Comparison of ENCODE assay signal across 35 mouse cellular contexts in the genomic region with DNA sequence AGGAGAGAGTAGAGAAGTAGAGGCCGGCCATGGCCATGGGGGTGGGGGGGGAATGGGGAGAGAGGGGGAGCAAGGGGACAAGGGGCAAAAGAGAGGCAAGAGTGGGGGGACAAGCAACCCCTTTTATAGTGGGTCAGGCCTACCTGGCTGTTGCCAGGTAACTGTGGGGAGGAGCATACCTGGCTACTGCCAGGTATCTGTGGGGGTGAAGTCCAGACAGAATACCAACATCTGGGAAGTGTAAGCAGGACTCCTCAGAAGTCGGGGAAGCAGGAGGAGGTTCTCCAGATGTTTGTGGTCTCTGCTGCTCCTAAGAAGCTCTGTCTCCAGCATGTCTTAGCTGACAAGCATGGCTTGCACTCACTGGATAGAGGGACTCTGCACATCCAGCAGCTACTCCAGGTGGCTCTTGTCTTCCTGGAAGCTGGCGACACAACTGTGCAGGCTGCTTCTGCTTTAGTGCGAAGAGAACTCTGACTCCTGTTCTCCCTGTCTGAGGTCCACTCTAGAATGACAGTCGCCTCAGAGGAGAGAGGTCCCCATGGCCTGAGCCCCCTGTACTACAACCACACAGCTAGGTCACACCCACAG. TPM values are rescaled to one million over a fixed set of nuclear protein-coding genes. Genes with fewer than 3 reads are reported as not detected.
DNase-seq lines count a peak whose midpoint lies in the region; ATAC-seq and TF ChIP-seq lines count a peak whose summit lies in the region.
"Had no signal": no experiment of that assay in that cellular context is flagged by ENCODE, and none has a peak within 500 bp of the region (broad histone marks: within the 10 kb centered on the region; RNA-seq: fewer than 3 reads in every experiment).

No protein-coding gene starts in this region.

- WGBS in intestine, embryonic 14.5 days = 48% methylated on average over 5 of the region's 5 CpGs
- 44% methylated on average over 5 of the region's 5 CpGs for WGBS in intestine, postnatal 0 days
- WGBS in lung, embryonic 15.5 days = 47% methylated on average over 5 of the region's 5 CpGs
- WGBS in intestine, embryonic 16.5 days = 47% methylated on average over 5 of the region's 5 CpGs

- H3K4me1 ChIP-seq in intestine, embryonic 14.5 days (replicated peaks; ENCODE audit: control insufficient read depth, insufficient read depth, low read length) = peaks cover 8% of the 10 kb centered on the region
- no peaks in the 10 kb centered on the region for H3K4me1 ChIP-seq in intestine, postnatal 0 days (replicated peaks; ENCODE audit: control insufficient read depth, insufficient read depth, low read length)
- peaks cover 17% of the 10 kb centered on the region; the same call in 1 of the 2 replicates for H3K4me1 ChIP-seq in lung, embryonic 15.5 days
- peaks cover 25% of the 10 kb centered on the region for H3K4me1 ChIP-seq in intestine, embryonic 16.5 days (ENCODE audit: control insufficient read depth, insufficient read depth, low read length)
- H3K4me1 ChIP-seq: forebrain, embryonic 13.5 days; liver, embryonic 12.5 days; megakaryocyte, embryonic 14.5 days; midbrain, embryonic 12.5 days; neural tube, embryonic 15.5 days had no signal

- H3K4me3 ChIP-seq in intestine, embryonic 14.5 days (ENCODE audit: low read depth, low read length) = no peak overlapping the region
- H3K4me3 ChIP-seq in intestine, postnatal 0 days (ENCODE audit: low read depth, low read length) = no peak overlapping the region
- no peak overlapping the region for H3K4me3 ChIP-seq in lung, embryonic 15.5 days
- H3K4me3 ChIP-seq in intestine, embryonic 16.5 days (ENCODE audit: low read length) = no peak overlapping the region
- H3K4me3 ChIP-seq: erythroblast, embryonic 14.5 days; forebrain, embryonic 13.5 days; heart, embryonic 12.5 days; hindbrain, embryonic 10.5 days; liver, embryonic 12.5 days; megakaryocyte, embryonic 14.5 days; midbrain, embryonic 12.5 days; neural tube, embryonic 15.5 days had no signal

- no peak overlapping the region for H3K9ac ChIP-seq in intestine, embryonic 14.5 days (ENCODE audit: low read length)
- no peak overlapping the region for H3K9ac ChIP-seq in intestine, postnatal 0 days (ENCODE audit: low read depth, low read length)
- H3K9ac ChIP-seq in lung, embryonic 15.5 days = no peak overlapping the region
- H3K9ac ChIP-seq in intestine, embryonic 16.5 days (ENCODE audit: low read depth, low read length) = 0 out of 2 replicates have a peak overlapping the region, but pooled peaks have one; percentile 6
- H3K9ac ChIP-seq: forebrain, embryonic 13.5 days; heart, embryonic 12.5 days; liver, embryonic 12.5 days; liver, postnatal 0 days; midbrain, embryonic 12.5 days; neural tube, embryonic 15.5 days had no signal

- DNase-seq in intestine, embryonic 14.5 days (ENCODE audit: low spot score) = peak; percentile 51
- DNase-seq in lung, postnatal 25 days (ENCODE audit: low spot score) = no peak
- DNase-seq in neural tube, embryonic 10.5 days (ENCODE audit: extremely low spot score, low spot score) = no peak
- DNase-seq: adrenal gland, adult 8-10 months; cerebellum, adult 2 months; cerebellum, postnatal 14 days; gastrocnemius, postnatal 10 days; heart, postnatal 10 days; kidney, adult 2 months; layer of hippocampus, postnatal 36 days; left cerebral cortex, postnatal 4 days; liver, postnatal 0 days; lung, postnatal 4 days; right cerebral cortex, postnatal 25 days; thymus, postnatal 4 days had no signal

- H3K27ac ChIP-seq in intestine, embryonic 14.5 days (ENCODE audit: low read depth) = no peak overlapping the region
- H3K27ac ChIP-seq in intestine, postnatal 0 days (ENCODE audit: low read depth, low read length) = no peak overlapping the region
- peak overlapping the region; percentile 37 for H3K27ac ChIP-seq in lung, embryonic 15.5 days
- peak overlapping the region; percentile 54; the same call in 1 of the 2 replicates for H3K27ac ChIP-seq in intestine, embryonic 16.5 days (ENCODE audit: low read length)
- H3K27ac ChIP-seq: forebrain, embryonic 13.5 days; hindbrain, embryonic 10.5 days; liver, embryonic 12.5 days; midbrain, embryonic 12.5 days; neural tube, embryonic 15.5 days had no signal

- H3K27me3 ChIP-seq in intestine, embryonic 14.5 days (replicated peaks; ENCODE audit: control insufficient read depth, insufficient read depth, low read length) = no peaks in the 10 kb centered on the region
- no peaks in the 10 kb centered on the region for H3K27me3 ChIP-seq in intestine, postnatal 0 days (replicated peaks; ENCODE audit: control insufficient read depth, insufficient read depth, low read length)
- H3K27me3 ChIP-seq in lung, embryonic 15.5 days = no peaks in the 10 kb centered on the region
- H3K27me3 ChIP-seq in intestine, embryonic 16.5 days (replicated peaks; ENCODE audit: control insufficient read depth, insufficient read depth, low read length) = no peaks in the 10 kb centered on the region
- H3K27me3 ChIP-seq: CH12.LX; forebrain, embryonic 13.5 days; heart, embryonic 12.5 days; liver, embryonic 12.5 days; midbrain, embryonic 12.5 days; neural tube, embryonic 15.5 days had no signal

- TF ChIP-seq CTCF in intestine, postnatal 0 days (IDR thresholded peaks at IDR 0.05; ENCODE audit: low read depth) = no peak

- H3K9me3 ChIP-seq in intestine, embryonic 14.5 days (ENCODE audit: control insufficient read depth, low read length) = no peaks in the 10 kb centered on the region
- no peaks in the 10 kb centered on the region for H3K9me3 ChIP-seq in intestine, postnatal 0 days (ENCODE audit: control insufficient read depth)
- H3K9me3 ChIP-seq in lung, embryonic 15.5 days = no peaks in the 10 kb centered on the region
- no peaks in the 10 kb centered on the region for H3K9me3 ChIP-seq in intestine, embryonic 16.5 days (ENCODE audit: control insufficient read depth, low read length)
- H3K9me3 ChIP-seq: forebrain, embryonic 13.5 days; heart, embryonic 12.5 days; hindbrain, embryonic 10.5 days; liver, embryonic 12.5 days; megakaryocyte, embryonic 14.5 days; midbrain, embryonic 12.5 days; neural tube, embryonic 15.5 days had no signal

- H3K36me3 ChIP-seq in intestine, embryonic 14.5 days (ENCODE audit: control insufficient read depth, insufficient read depth, low read length) = no peaks in the 10 kb centered on the region
- no peaks in the 10 kb centered on the region for H3K36me3 ChIP-seq in intestine, postnatal 0 days (ENCODE audit: control insufficient read depth, insufficient read depth)
- H3K36me3 ChIP-seq in lung, embryonic 15.5 days = no peaks in the 10 kb centered on the region
- no peaks in the 10 kb centered on the region for H3K36me3 ChIP-seq in intestine, embryonic 16.5 days (ENCODE audit: control insufficient read depth, insufficient read depth, low read length)
- H3K36me3 ChIP-seq: heart, embryonic 12.5 days; hindbrain, embryonic 10.5 days; liver, embryonic 12.5 days; midbrain, embryonic 12.5 days; neural tube, embryonic 15.5 days had no signal

- H3K4me2 ChIP-seq in intestine, embryonic 14.5 days (ENCODE audit: low read length) = no peak overlapping the region
- no peak overlapping the region for H3K4me2 ChIP-seq in intestine, postnatal 0 days (replicated peaks; ENCODE audit: low read depth)
- no peak overlapping the region for H3K4me2 ChIP-seq in lung, embryonic 15.5 days
- no peak overlapping the region for H3K4me2 ChIP-seq in intestine, embryonic 16.5 days (ENCODE audit: low read depth, low read length)
- H3K4me2 ChIP-seq: forebrain, embryonic 13.5 days; heart, embryonic 12.5 days; liver, embryonic 12.5 days; midbrain, embryonic 12.5 days; neural tube, embryonic 15.5 days had no signal

- ATAC-seq in intestine, embryonic 14.5 days (replicated peaks; ENCODE audit: low FRiP score, low TSS enrichment, low read depth) = no peak
- ATAC-seq in intestine, postnatal 0 days = no peak
- ATAC-seq in lung, embryonic 15.5 days (ENCODE audit: borderline replicate concordance, extremely low read depth, low FRiP score, low TSS enrichment) = no peak
- ATAC-seq in intestine, embryonic 16.5 days = peak; percentile 58
- 0 out of 2 replicates have a peak, but pooled peaks have one; percentile 3 for ATAC-seq in neutrophil, adult 5-6 weeks (ENCODE audit: extremely low read depth, insufficient number of reproducible peaks, low FRiP score, poor library complexity, severe bottlenecking)
- ATAC-seq: forebrain, embryonic 13.5 days; hindbrain, embryonic 16.5 days; liver, embryonic 12.5 days; liver, postnatal 0 days had no signal

RNA-seq across cellular contexts. Expression of gene Tmem171, which starts 14.1 kb away (rescaled TPM):
- polyA plus RNA-seq in intestine, embryonic 14.5 days (2014; fragmentation: Nextera tagmentation; extraction: Ambion mirVana) = 18.1 and 19.7 TPM in 2 replicates
- 48.6 and 56.7 TPM in 2 replicates for polyA plus RNA-seq in intestine, postnatal 0 days (2015; fragmentation: Nextera tagmentation; extraction: Ambion mirVana)
- 18.8 and 19.5 TPM in 2 replicates for polyA plus RNA-seq in lung, embryonic 15.5 days (2015; fragmentation: Nextera tagmentation; extraction: Ambion mirVana)
- 36.4 and 43.2 TPM in 2 replicates for polyA plus RNA-seq in intestine, embryonic 16.5 days (2015; fragmentation: Nextera tagmentation; extraction: Ambion mirVana)
- total RNA-seq in neutrophil, adult 5-6 weeks (2017) = not detected in 2 replicates
- total RNA-seq: CH12.LX, ES-E14 had no signal
- polyA plus RNA-seq: cerebellum, adult 2 months; erythroblast, embryonic 14.5 days; forebrain, embryonic 13.5 days; hindbrain, embryonic 10.5 days; liver, embryonic 12.5 days; midbrain, embryonic 12.5 days; neural tube, embryonic 15.5 days had no signal

RNA-seq across cellular contexts. Expression of gene Tmem174, which starts 43.4 kb away (rescaled TPM):
- 0.15 and 0.20 TPM in 2 replicates for polyA plus RNA-seq in intestine, embryonic 14.5 days (2014; fragmentation: Nextera tagmentation; extraction: Ambion mirVana)
- 0.21 and 0.34 TPM in 2 replicates for polyA plus RNA-seq in intestine, postnatal 0 days (2015; fragmentation: Nextera tagmentation; extraction: Ambion mirVana)
- 0.09 TPM in 1 of 2 replicates, not detected in the other for polyA plus RNA-seq in lung, embryonic 15.5 days (2015; fragmentation: Nextera tagmentation; extraction: Ambion mirVana)
- polyA plus RNA-seq in intestine, embryonic 16.5 days (2015; fragmentation: Nextera tagmentation; extraction: Ambion mirVana) = 0.07 and 0.10 TPM in 2 replicates
- total RNA-seq in neutrophil, adult 5-6 weeks (2017) = not detected in 2 replicates
- total RNA-seq: adrenal gland, adult 8-10 months; CH12.LX; ES-E14; gastrocnemius, postnatal 10 days; heart, postnatal 10 days; left cerebral cortex, postnatal 4 days had no signal
- polyA plus RNA-seq: embryonic facial prominence, embryonic 14.5 days; erythroblast, embryonic 14.5 days; forebrain, embryonic 13.5 days; gonadal fat pad, adult 2 months; heart, embryonic 12.5 days; hindbrain, embryonic 10.5 days; limb, embryonic 14.5 days; liver, embryonic 12.5 days; liver, postnatal 0 days; midbrain, embryonic 12.5 days; neural tube, embryonic 15.5 days; testis, adult 2 months; thymus, postnatal 0 days had no signal

Comparison
In these comparisons a context has a peak if more than half of its experiments do, and no peak if none do; other contexts are left out.
1. ATAC-seq: peak in intestine, embryonic 16.5 days (single experiment) and neutrophil, adult 5-6 weeks (single experiment); none in intestine, embryonic 14.5 days (single experiment), intestine, postnatal 0 days (single experiment) and lung, embryonic 15.5 days (single experiment).
2. H3K27ac ChIP-seq: peak in lung, embryonic 15.5 days (single experiment) and intestine, embryonic 16.5 days (single experiment); none in intestine, embryonic 14.5 days (single experiment) and intestine, postnatal 0 days (single experiment).